Mouse (Mus musculus): ENCODE results near the gene Prkcz.

GRCm38 (mm10) chr4:155396751-155397150 lies 35.6 kb upstream of the Prkcz start:
- TF ChIP-seq EP300 (IDR thresholded peaks at IDR 0.05; ENCODE audit: low read depth) (no peak), CTCF (IDR thresholded peaks at IDR 0.05; ENCODE audit: low read depth) (no peak)
